Mouse (Mus musculus) lung, postnatal 4 days (tissue): ENCODE measurements at regions not wholly inside any gene's neighbourhood (a gene's known extent, or its start where the extent isn't known, plus 50 kb on each side); places are given as distances from the start of the nearest gene placed in this dataset.

Experiments
- DNase-seq, 2 experiments: peaks; one replicate each; pipeline ENCODE4 v3.0.0; 2021

GRCm38 (mm10) chr1:61181099-61181821 lies 203.5 kb downstream of the Icos start:
- DNase-seq, result peak; percentile 82 to 92

GRCm38 (mm10) chr1:61187381-61188100 lies 209.8 kb downstream of the Icos start:
- no peak for DNase-seq

DNA sequence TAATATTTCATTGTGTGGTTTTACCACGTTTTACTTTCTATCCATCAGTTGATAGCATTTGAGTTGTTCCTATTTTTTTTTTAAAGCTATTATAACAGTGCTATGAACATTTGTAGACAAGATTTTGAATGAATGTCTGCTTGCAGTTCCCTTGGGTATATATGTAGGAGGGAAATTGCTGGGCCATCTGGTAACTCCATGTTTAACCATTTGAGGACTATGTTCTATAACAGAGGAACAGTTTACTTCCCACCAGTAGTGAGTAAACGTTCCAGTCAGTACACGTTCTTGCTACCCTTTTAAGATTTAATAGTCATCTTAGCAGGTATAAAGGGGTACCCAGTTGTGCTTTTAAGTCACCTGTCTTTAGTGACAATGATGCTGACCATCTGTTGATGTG lies 213.2 kb downstream of the Icos start:
- no peak for DNase-seq

DNA sequence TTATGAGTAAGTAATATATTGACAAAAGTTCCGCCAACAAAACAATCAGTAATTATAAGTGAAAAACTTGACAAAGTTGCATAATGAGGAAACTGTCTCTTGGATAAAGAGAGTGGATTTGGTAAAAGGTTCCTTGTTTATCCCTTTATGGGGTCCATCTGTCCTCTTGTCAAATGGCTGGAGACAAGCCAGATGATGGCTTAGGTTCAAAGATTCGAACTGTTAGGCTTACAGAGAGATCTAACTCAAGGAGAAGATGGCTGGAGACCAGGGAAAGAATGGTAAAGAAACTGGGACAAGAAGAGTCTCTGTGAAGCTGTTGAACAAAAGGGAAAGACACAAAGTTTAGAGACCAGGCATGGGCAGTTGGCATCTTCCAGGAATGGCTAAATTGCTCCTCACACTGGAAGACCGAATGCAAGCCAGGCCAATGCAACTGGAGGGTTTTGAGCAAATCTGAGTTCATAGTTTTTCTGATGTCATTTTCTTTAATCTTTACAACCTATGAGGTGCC lies 220.9 kb downstream of the Icos start:
- no peak for DNase-seq

- no peak for DNase-seq
Observed at GRCm38 (mm10) chr1:61201006-61201405, 223.3 kb downstream of the Icos start.

GRCm38 (mm10) chr1:61202079-61202478 lies 224.4 kb downstream of the Icos start:
- DNase-seq, result no peak

DNA sequence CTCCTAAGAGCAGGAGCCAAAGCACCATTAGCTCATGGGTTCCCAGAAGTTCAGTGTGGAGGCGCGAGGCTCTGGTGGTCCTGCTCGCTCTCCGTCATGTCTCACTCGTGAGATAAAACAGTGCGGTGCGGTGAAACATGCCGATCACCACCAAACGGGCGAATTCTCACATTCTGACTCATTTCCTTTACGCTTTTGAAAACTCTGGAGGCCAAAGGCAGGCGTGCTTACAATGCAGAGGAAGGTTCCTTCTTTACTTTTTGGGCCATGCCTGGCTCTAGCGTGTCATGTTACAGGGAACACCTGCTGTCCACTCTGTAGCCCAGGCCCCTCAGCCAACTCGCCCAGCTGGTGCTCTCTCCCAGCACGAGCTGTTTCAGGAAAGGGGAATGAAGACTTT lies 225.4 kb downstream of the Icos start:
- peak; percentile 43 to 76 for DNase-seq

GRCm38 (mm10) chr1:61203612-61204011 lies 225.9 kb downstream of the Icos start:
- DNase-seq, result no peak

DNA sequence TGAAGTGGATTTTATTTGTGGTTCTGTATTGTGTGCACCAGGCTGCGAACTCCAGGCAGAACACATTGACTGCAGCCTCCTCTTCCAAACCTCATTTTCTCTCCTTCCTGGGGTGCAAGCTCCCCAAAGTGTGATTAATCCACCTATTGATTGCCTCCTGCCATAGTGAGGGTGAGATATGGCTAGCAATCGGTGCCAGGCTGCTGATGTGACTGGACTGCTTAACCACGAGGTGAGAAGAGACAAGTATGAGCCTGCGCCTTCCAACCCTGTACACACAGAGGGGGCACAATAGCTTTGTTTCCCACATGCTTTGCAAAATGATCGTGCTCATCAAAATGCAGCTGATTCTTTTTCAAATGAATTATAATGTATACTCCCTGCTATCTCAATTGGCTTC lies 227.4 kb downstream of the Icos start:
- DNase-seq, result no peak

- DNase-seq, result no peak
Observed at GRCm38 (mm10) chr1:61206861-61207380, 229.2 kb downstream of the Icos start.

DNA sequence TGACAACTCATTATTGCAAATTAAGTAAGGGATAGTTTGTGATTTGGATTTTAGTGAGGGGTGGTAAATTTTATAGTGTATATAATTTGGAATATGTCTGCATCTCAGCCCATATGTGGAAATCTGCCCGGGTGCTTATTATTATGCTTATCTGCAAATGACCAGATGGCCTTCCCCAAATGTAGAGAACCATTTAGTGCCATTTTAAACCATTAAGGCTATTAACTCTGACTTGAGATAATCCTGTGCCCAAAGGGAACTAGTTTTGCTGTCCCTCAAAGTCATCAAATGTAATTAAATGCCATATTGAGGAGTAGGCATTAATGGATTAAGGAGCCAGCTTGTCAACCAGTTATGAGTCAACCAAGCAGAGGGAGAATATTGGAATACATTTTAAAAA lies 230.7 kb downstream of the Icos start:
- no peak for DNase-seq

GRCm38 (mm10) chr1:61221131-61221530 lies 243.4 kb downstream of the Icos start:
- no peak for DNase-seq

GRCm38 (mm10) chr1:61228942-61229341 lies 251.2 kb downstream of the Icos start:
- DNase-seq, result no peak

DNA sequence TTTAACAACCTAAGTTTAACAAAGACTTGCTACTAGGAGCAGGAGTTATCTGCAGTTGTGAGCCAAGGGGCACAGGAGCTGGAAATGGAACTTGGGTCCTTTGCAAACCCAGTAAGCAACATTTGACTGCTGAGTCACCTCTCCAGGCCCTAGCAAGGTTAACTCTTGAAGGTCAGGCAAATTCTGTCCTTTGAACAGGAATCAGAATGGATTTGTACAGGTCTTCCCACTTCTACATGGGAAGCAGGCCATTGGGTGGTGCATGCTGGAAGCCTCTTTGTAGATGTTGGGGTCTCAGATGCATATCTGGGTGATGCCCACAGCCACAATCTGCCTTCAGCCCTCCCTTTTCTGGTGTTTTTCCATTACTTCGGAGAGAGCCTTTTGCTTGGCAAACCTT lies 255.3 kb downstream of the Icos start:
- no peak for DNase-seq

- DNase-seq, result no peak
Observed at GRCm38 (mm10) chr1:61233476-61234297, 256.0 kb downstream of the Icos start.

- DNase-seq, result no peak
Observed at GRCm38 (mm10) chr1:61234298-61234682, 256.6 kb downstream of the Icos start.

DNA sequence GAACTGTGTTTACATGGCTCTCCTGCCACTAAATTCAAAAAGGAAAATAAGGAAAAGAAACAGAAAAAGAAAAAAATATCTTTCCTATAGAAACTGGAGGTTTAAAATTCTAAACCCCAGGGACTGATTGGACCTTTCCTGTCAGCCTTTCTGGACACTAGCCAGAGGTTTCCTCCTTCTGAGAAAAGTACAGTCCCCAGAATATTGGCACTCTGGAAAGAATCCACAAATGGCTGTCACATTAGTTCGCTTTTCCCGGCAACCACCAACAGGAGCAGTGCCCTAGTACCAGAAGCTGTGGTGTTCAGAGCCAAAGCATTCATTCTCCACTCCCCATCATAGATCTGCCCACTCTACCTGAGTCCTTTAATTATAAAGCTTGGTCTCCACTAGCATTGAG lies 258.8 kb downstream of the Icos start:
- no peak for DNase-seq

DNA sequence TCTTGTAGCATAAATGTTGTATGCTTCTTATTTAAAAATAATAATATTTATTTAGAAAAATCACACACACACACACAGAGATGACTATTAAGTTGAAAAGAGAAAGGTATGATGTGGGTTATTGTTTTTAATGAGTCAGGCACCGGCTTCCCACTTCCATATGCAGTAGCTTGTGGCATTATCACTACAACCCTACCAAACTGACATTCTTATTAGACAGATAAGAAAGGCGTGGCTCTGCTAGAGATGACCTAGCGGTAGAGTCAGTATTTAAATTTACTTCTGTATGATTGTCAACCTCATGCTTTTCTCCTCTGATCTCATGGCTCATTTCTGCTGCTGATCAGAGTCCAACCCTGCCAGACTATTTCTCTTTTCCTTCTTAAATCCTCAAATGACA lies 260.9 kb downstream of the Icos start:
- no peak for DNase-seq

DNA sequence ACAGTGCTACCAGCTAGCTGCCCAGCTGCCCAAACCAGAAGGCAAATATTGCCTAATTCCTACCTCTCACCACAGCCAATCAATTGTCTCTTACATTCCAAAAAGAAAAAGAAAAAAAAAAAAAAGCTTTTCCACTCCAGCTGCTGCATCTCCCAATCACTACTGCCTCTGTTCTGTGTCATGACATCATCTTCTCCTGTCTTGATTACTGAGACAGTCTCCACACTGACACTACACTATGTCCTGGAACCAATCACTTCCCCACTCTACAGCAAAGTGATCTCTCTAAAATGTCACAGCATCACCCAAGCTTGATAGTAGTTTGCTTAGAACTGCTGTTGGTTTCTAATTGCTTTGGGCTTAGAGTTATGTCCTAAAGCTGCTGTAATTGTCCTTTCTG lies 279.8 kb downstream of the Icos start:
- no peak for DNase-seq

DNA sequence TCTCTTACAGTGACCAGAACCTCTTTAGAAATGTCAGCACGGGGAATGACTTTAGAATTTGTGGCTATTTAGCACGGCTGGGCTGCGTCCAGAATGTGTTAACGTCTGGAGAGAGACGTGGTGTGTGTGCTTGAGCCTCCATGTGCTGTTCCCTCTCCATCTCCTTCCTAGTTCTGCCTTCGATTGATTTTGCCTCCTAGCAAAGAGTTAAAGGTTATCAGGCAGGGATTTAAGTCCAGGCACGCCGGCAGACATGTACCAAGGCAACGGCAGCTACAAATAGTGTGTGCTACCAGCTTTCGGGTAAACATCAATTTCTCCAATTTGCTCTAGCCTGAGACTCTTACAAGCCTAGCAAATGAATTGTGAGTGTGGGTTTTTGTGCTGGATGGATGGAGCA lies 285.7 kb downstream of the Icos start:
- DNase-seq, result no peak

GRCm38 (mm10) chr1:61265706-61266127 lies 288.0 kb downstream of the Icos start:
- no peak for DNase-seq

DNA sequence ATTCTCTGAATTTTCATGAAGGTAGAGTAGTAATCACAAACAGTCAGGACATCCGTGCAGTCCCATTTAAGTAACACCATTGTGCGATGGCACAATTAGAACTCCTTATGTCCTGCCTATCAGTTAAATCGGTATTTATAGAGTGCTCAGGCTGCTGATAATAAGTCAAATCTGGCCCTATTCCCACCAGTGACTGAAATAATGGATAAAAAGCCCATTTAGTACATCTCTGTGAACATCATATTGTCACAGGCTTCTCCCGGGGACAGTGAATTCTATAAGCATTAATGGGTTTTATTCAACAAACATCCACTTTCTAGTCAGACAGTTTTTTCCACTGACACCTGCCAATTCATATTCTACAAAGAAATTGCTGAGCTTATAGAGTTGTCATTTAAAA lies 296.1 kb downstream of the Icos start:
- no peak for DNase-seq

DNA sequence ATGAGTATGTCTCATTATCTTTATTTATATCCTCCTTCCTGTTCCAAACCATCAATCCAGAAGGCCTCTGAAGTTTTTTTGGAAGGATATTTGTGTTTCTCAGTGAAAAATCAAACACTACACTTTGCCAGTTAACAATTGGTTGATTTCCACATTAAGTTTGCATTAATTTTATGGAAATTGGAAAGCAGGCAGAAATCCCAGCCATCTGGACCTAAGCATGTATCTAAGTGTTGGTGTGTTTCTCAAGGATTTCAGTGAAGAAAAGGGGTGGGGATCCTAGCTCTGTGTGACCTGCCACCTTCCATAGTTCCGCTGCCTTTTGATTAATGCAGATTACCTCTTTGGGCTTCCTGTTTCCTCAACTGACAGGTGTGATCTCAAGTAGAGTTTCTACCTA lies 296.5 kb downstream of the Icos start:
- DNase-seq, result no peak
